Mouse (Mus musculus) monocyte, adult 59 days (primary cell): ENCODE measurements around the gene Art5. TPM values are rescaled to one million over a fixed set of nuclear protein-coding genes. Genes with fewer than 3 reads are reported as not detected.

ENCODE experiments used
- total RNA-seq, 2 experiments: library from RNA; stranded (reverse); gene quantifications; one replicate each; pipeline ENCODE4 v1.2.4; 2023

Gene Art5
- not detected for total RNA-seq

DNA sequence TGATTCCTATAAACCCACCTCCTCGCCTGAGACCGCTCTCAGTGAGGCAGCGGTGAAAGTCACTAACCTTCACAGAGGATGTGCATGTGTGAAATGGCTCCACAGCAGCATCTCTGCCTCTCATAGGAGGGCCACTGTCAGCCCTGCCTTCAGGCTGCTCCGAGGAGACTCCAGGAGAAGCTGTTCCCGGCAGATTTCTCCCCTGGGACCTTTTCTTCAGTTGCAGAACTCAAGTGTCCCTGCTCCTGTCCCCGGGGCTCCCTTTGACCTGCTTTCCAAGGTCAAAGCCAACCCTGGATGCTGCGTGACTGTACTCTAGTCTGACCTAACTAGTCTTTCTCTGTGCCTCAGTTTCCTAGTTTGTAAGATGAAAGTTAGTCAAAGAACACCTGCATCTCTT, at the start of gene Art5:
TSS of gene Art5 (minus strand) at position 319 of the 400 bp plus-strand sequence.

DNA sequence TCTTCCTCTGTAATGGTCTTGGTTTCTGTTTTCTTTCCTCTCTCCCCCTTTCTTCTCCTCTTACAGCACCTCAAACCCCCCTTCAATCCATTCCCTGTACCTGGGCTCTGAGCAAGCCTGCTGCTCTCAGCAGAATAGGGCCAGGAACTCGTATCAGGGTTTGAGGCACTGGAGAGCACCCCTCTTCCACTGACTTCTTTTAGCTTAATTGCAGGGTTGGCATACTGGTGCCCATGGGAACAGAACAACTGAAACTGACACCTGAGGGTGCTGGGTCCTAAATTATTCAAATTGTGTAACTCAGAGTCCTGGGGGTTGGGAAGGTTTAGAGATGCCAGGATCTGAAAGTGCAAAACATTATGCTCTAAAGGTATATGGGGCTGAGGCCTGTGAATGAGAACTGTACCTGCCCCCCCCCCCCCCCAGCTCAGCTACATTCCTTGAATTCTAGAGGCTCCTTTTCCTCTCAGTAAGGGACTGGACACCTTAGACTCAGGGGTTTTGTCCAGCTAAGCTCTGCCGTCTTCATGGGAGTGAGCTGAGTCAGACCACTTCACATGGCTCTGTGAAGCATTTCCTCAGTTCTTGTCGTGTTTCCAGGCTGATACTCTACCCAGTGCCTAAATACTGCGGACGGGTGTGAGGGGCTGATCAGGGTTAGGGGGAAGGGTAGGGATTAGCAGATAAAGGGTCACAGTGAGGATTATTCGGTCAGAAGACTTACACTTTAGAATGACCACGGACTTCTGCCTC, 7.5 kb upstream of the Art5 start, which contains the start of gene Chrna10:
TSS of gene Chrna10 (minus strand) at position 250 of the 753 bp plus-strand sequence.

DNA sequence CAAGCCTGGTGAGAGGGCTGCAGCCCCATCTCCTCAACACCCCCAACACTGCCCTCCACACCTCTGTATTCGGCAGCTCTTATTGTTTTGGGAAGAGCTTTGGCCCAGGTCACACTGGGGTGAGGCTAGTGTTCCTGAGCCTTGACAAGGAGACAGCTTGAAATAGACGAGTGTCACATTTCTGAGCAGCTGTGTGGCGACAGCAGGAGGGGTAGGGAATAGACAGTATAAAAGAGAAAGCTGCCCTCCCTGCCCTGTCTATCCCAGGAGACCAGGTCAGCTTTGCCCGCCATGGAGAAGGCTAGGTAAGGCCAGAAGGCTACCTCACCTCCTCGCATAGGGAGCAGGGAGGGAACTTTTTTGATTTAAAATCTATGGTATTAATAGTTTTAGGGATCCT, 7.8 kb downstream of the Art5 start, which contains the start of gene Art1:
TSS of gene Art1 (plus strand) at position 257 of the 400 bp plus-strand sequence.

DNA sequence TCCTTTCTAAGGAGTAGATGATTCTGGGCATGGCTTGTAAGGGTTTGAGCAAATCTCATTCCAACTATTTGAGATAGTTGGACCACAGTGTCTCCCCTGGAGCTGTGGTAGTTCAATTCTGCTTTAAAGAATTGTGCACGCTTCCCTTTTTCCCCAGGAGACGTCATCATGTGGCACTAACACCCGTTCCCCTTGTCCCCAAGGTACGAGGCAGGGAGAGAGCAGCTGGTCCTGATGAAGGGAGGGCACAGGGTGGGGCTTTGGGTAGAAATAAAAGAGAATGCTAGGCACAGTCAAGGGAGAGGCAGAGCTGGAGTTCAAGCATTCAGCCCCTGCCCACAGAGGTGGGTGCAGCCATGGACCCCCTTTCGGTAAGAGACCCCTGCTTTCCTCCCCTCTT, 26.5 kb downstream of the Art5 start, which contains the start of gene Trpc2:
TSS of gene Trpc2 (plus strand) at position 301 of the 400 bp plus-strand sequence.

DNA sequence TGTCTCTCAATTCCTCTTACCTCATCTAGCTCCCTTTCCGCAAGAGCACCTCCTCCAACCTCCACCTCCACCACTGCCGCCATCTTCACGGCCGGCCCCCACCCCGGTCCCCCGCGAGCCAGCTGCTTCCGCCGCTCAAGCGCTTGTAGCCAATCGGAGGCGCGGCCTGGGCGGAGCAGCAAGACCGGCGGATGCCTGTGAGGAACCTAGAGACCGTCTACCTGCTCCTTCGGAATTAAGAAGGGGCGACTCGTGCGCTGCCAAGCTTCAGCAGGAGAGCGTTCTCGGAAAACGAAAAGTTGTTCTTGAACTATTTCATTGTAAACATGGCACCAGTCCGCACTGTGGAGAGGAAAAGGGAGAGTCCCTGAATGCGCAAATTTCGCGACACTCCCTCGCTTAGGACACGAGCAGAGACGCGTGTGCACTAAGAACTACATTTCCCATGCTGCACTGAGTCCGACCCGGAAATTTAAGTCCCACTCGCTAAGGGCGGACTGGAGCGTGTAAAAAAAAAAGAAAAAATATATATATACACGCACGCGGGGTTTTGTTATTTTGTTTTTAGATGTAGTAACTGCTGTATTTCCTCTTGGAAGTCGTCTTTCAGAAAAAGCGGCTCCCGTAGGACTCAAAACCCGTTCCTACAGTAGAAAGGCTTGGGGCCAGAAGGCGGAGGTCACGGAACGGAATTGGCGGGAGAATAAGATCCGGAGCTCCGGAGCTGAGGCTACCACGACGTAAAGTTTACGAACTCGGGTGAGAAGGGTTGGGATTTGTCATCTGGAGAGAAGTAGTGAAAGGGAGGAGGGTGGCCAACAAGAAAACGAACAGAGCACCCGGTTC, 44.0 kb downstream of the Art5 start, which contains the start of the genes Rnf121, Xndc1 and Xntrpc:
TSS of gene Rnf121 (minus strand) at position 424 of the 846 bp plus-strand sequence.
TSS of gene Xndc1 (plus strand) at position 466 of the 846 bp plus-strand sequence.
TSS of gene Xntrpc (plus strand) at position 668 of the 846 bp plus-strand sequence.

Other genes starting within 250 kb of the Art5 start
- 10 to 100 TPM; 29.9 to 30.6 TPM for gene Anapc15, start 245.8 kb downstream of the Art5 start, total RNA-seq
- not detected for gene Folr1, start 238.7 kb downstream of the Art5 start, total RNA-seq
- gene Lamtor1, start 203.6 kb downstream of the Art5 start, total RNA-seq, result 100 to 1,000 TPM; 105 to 108 TPM
- not detected for gene Tomt, start 203.1 kb downstream of the Art5 start, total RNA-seq
- gene Lrrc51, start 175.6 kb downstream of the Art5 start, total RNA-seq, result under 1 TPM in 1 of 2 experiments, not detected in 1; 0.88 TPM
- 100 to 1,000 TPM; 137 to 142 TPM for gene Numa1, start 175.4 kb downstream of the Art5 start, total RNA-seq
- 10 to 100 TPM; 28.8 to 30.0 TPM for gene Il18bp, start 90.8 kb downstream of the Art5 start, total RNA-seq
- gene Rnf121, start 44.0 kb downstream of the Art5 start, total RNA-seq, result 10 to 100 TPM; 18.2 to 27.3 TPM
- 1 to 10 TPM; 8.4 to 9.7 TPM for gene Xndc1, start 44.0 kb downstream of the Art5 start, total RNA-seq
- 1 to 10 TPM in 1 of 2 experiments, under 1 TPM in 1; 0.52 to 1.5 TPM for gene Xntrpc, start 43.8 kb downstream of the Art5 start, total RNA-seq
- gene Trpc2, start 26.4 kb downstream of the Art5 start, total RNA-seq, result under 1 TPM in 1 of 2 experiments, not detected in 1; 0.94 TPM
- not detected for gene Art1, start 7.7 kb downstream of the Art5 start, total RNA-seq
- gene Chrna10, start 7.3 kb upstream of the Art5 start, total RNA-seq, result not detected
- gene Nup98, start 100.7 kb upstream of the Art5 start, total RNA-seq, result 10 to 100 TPM; 95.1 to 96.2 TPM
- gene Pgap2, start 100.7 kb upstream of the Art5 start, total RNA-seq, result 10 to 100 TPM; 48.1 to 65.1 TPM
- 100 to 1,000 TPM; 434 to 437 TPM for gene Rhog, start 146.6 kb upstream of the Art5 start, total RNA-seq
- 10 to 100 TPM; 51.8 to 52.0 TPM for gene Stim1, start 158.3 kb upstream of the Art5 start, total RNA-seq